Mouse (Mus musculus) C2C12 (cell line): ENCODE data around the gene Hoxd3. TPM values are rescaled to one million over a fixed set of nuclear protein-coding genes. Genes with fewer than 3 reads are reported as not detected.
A peak's percentile ranks its signal among the peaks of the same experiment; 100 is the strongest.

ENCODE experiments used
- H3K27me3 ChIP-seq: one replicate; pipeline ENCODE4 v1.6.1; 2011; ENCODE audit not compliant: control insufficient read depth, insufficient read depth, insufficient read length
- H3K36me3 ChIP-seq: one replicate; pipeline ENCODE4 v1.6.1; 2011; ENCODE audit not compliant: control insufficient read depth, insufficient read depth
- H3K4me3 ChIP-seq: one replicate; pipeline ENCODE4 v1.5.1; 2011; ENCODE audit warnings: mild to moderate bottlenecking, control low read depth; ENCODE audit not compliant: poor library complexity, insufficient read depth, severe bottlenecking
- H3K79me2 ChIP-seq: one replicate; pipeline ENCODE4 v1.6.1; 2011; ENCODE audit not compliant: control insufficient read depth, insufficient read depth
- H3K79me3 ChIP-seq: one replicate; pipeline ENCODE4 v1.6.1; 2011; ENCODE audit warnings: low read depth, control low read depth
- H3ac ChIP-seq: one replicate; pipeline ENCODE3; 2011; ENCODE audit warnings: low read depth; ENCODE audit not compliant: control insufficient read depth, insufficient read length
- CEBPB ChIP-seq: IDR thresholded peaks from one replicate; pipeline ENCODE4 v1.6.1; 2011; ENCODE audit warnings: low read depth, mild to moderate bottlenecking, control low read depth, moderate library complexity
- CTCF ChIP-seq: IDR thresholded peaks from one replicate; pipeline ENCODE4 v1.5.1; 2011; ENCODE audit not compliant: control insufficient read depth, insufficient read depth, insufficient read length
- FOSL1 ChIP-seq: IDR thresholded peaks from one replicate; pipeline ENCODE4 v1.8.0; 2011; ENCODE audit warnings: mild to moderate bottlenecking, low read length; ENCODE audit not compliant: poor library complexity, insufficient read depth, severe bottlenecking
- MAX ChIP-seq: IDR thresholded peaks from one replicate; pipeline ENCODE4 v1.6.1; 2011; ENCODE audit warnings: mild to moderate bottlenecking, control low read depth
- MYOD1 ChIP-seq: IDR thresholded peaks from one replicate; pipeline ENCODE4 v1.6.1; 2011; ENCODE audit warnings: low read depth; ENCODE audit not compliant: control insufficient read depth, insufficient read length
- MYOG ChIP-seq: IDR thresholded peaks from one replicate; pipeline ENCODE4 v1.6.1; 2011; ENCODE audit not compliant: control insufficient read depth, insufficient read length; ENCODE audit errors: extremely low read depth
- USF1 ChIP-seq: IDR thresholded peaks from one replicate; pipeline ENCODE4 v1.6.1; 2011; ENCODE audit warnings: low read depth, mild to moderate bottlenecking, control low read depth, moderate library complexity
- polyA plus RNA-seq: library from polyadenylated mRNA; unstranded; fragments of >200 nt; fragmentation: generic; extraction: Trizol; gene quantifications from one replicate; pipeline ENCODE4 v1.2.1, GENCODE M21; 2012; ENCODE audit warnings: missing spikeins

The Hoxd3 gene
- polyA plus RNA-seq, 1 experiment: not detected

DNA sequence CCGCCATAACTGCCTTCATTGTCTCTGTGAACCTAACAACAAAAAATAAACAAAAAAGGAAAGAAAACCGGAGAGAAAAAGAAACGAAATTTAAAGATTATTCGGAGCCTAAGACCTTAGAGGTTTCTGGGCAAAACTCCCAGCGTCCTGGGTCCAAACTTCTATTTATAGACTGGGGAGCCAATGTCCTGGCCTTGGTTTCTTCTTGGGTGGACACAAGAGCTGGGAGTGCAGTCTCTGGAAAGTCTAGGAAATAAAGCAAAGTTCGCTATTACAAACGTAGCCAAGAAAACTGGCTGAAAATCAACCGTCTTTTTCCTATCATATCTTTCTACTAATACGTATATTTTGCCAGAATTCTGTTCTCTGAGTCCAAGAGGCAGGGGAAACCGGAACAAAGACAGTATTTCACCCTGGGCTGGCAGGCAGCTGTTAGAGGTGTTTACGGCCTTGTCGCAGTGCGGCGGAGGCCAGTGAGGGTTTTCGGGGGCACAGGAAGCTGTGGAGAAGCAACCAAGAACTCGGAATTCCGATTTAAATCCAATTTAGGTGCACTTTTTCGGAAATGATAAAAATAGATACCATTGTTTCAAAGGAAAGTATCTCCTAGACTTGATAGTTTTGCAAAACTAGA lies 2.5 kb downstream of the Hoxd3 start:
- Histone ChIP-seq H3K4me3 (no peak overlapping the region), H3ac (no peak overlapping the region), H3K79me3 (no peaks in the 10 kb centered on the region), H3K27me3 (peaks cover 38% of the 10 kb centered on the region), H3K36me3 (no peaks in the 10 kb centered on the region), H3K79me2 (no peaks in the 10 kb centered on the region)
- no peak for TF ChIP-seq CEBPB
- TF ChIP-seq USF1: no peak
- TF ChIP-seq MYOG: no peak
- TF ChIP-seq CTCF: no peak
- TF ChIP-seq FOSL1: no peak
- no peak for TF ChIP-seq MYOD1
- TF ChIP-seq MAX: no peak

- no peak overlapping the region for H3K4me3 ChIP-seq
Observed at GRCm38 (mm10) chr2:74714881-74715280, 3.2 kb downstream of the Hoxd3 start.

GRCm38 (mm10) chr2:74715504-74716241 lies 3.9 kb downstream of the Hoxd3 start:
- TF ChIP-seq CTCF: peak; percentile 76
- TF ChIP-seq MYOG: no peak
- H3K36me3 ChIP-seq: no peaks in the 10 kb centered on the region
- H3K79me2 ChIP-seq: no peaks in the 10 kb centered on the region
- H3ac ChIP-seq: no peak overlapping the region
- H3K79me3 ChIP-seq: no peaks in the 10 kb centered on the region
- H3K27me3 ChIP-seq: peaks cover 36% of the 10 kb centered on the region
- H3K4me3 ChIP-seq: no peak overlapping the region

More at GRCm38 (mm10) chr2:74714881-74715280, 3.2 kb downstream of the Hoxd3 start:
- no peaks in the 10 kb centered on the region for H3K79me2 ChIP-seq
- H3K79me3 ChIP-seq: no peaks in the 10 kb centered on the region
- TF ChIP-seq USF1 (no peak), CTCF (no peak), MYOG (no peak), CEBPB (no peak), MAX (no peak), MYOD1 (no peak), FOSL1 (no peak)
- peaks cover 36% of the 10 kb centered on the region for H3K27me3 ChIP-seq
- no peak overlapping the region for H3ac ChIP-seq
- no peaks in the 10 kb centered on the region for H3K36me3 ChIP-seq

- no peaks in the 10 kb centered on the region for H3K79me2 ChIP-seq
- peaks cover 43% of the 10 kb centered on the region for H3K27me3 ChIP-seq
- TF ChIP-seq FOSL1 (no peak), USF1 (no peak), CTCF (no peak), MYOD1 (no peak), CEBPB (no peak), MAX (no peak), MYOG (no peak)
- H3K4me3 ChIP-seq: no peak overlapping the region
- H3K36me3 ChIP-seq: no peaks in the 10 kb centered on the region
- H3ac ChIP-seq: no peak overlapping the region
- H3K79me3 ChIP-seq: no peaks in the 10 kb centered on the region
Observed at GRCm38 (mm10) chr2:74720384-74720783, 8.7 kb downstream of the Hoxd3 start.

GRCm38 (mm10) chr2:74720955-74721491 lies 9.3 kb downstream of the Hoxd3 start:
- no peak for TF ChIP-seq CTCF
- no peak for TF ChIP-seq MAX
- no peak for TF ChIP-seq MYOG
- H3ac ChIP-seq: no peak overlapping the region
- H3K79me3 ChIP-seq: no peaks in the 10 kb centered on the region
- H3K79me2 ChIP-seq: no peaks in the 10 kb centered on the region
- H3K4me3 ChIP-seq: no peak overlapping the region
- peaks cover 46% of the 10 kb centered on the region for H3K27me3 ChIP-seq
- no peaks in the 10 kb centered on the region for H3K36me3 ChIP-seq

DNA sequence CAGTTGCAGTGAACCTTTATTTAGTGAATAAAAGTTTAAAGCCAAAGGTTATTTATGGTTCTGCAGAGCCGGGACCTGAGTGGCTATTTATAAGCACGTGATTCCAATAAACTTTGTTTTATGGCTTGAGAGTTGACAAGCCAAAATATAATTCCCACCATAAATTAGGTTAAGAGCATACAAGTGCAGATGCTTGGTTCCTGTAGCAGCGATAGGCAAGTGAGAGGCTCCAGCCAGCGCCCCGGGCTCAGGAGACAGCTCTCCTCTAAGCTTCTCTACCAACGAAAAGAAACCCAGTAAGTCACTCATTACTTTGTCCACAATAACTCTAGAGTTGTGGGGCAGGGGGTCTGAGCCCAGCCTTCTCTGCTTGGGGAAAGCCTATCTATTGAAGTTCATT lies 10.2 kb downstream of the Hoxd3 start:
- no peak overlapping the region for H3K4me3 ChIP-seq
- H3K79me2 ChIP-seq: no peaks in the 10 kb centered on the region
- no peaks in the 10 kb centered on the region for H3K36me3 ChIP-seq
- H3K79me3 ChIP-seq: no peaks in the 10 kb centered on the region
- H3K27me3 ChIP-seq: peaks cover 49% of the 10 kb centered on the region
- TF ChIP-seq FOSL1 (no peak), CTCF (no peak), MYOG (no peak), CEBPB (no peak), MYOD1 (no peak), USF1 (no peak), MAX (no peak)
- no peak overlapping the region for H3ac ChIP-seq
